Mouse (Mus musculus) erythroblast, embryonic 14.5 days (primary cell): ENCODE measurements around the gene Pelo. TPM values are rescaled to one million over a fixed set of nuclear protein-coding genes. Genes with fewer than 3 reads are reported as not detected.

ENCODE experiments used
- H3K27me3 ChIP-seq: 2 replicates; pipeline ENCODE4 v1.6.1; 2012; ENCODE audit warnings: inconsistent platforms; ENCODE audit not compliant: control insufficient read depth
- H3K36me3 ChIP-seq: 2 replicates; pipeline ENCODE4 v1.6.1; 2012; ENCODE audit warnings: mild to moderate bottlenecking, inconsistent platforms; ENCODE audit not compliant: control insufficient read depth
- H3K4me1 ChIP-seq: 2 replicates; pipeline ENCODE4 v1.6.1; 2012; ENCODE audit warnings: inconsistent platforms; ENCODE audit not compliant: control insufficient read depth
- H3K4me3 ChIP-seq: replicated peaks from 2 replicates; pipeline ENCODE3; 2012; ENCODE audit warnings: moderate library complexity, mild to moderate bottlenecking, inconsistent platforms
- H3K9me3 ChIP-seq: 2 replicates; pipeline ENCODE4 v1.6.1; 2012; ENCODE audit warnings: low read length, inconsistent platforms, mixed read lengths; ENCODE audit not compliant: control insufficient read depth
- GATA1 ChIP-seq: IDR thresholded peaks from 2 replicates; pipeline ENCODE4 v1.6.1; 2012; ENCODE audit warnings: low read length, inconsistent platforms, mixed read lengths
- TAL1 ChIP-seq: IDR thresholded peaks from 3 replicates; pipeline ENCODE4 v1.6.1; 2012; ENCODE audit warnings: low read length, inconsistent platforms, mixed read lengths
- polyA plus RNA-seq: library from polyadenylated mRNA; stranded (reverse); fragments of >175 nt; gene quantifications from 2 replicates; pipeline ENCODE4 v1.2.3, GENCODE M21; 2012

The Pelo gene
- polyA plus RNA-seq, 1 experiment = 7.5 TPM

- Histone ChIP-seq H3K9me3 (no peaks in the 10 kb centered on the region; the same call in 1 of the 2 replicates), H3K36me3 (no peaks in the 10 kb centered on the region), H3K4me1 (peaks cover 10% of the 10 kb centered on the region), H3K27me3 (peaks cover 64% of the 10 kb centered on the region), H3K4me3 (peak overlapping the region; percentile 42)
- TF ChIP-seq GATA1 (no peak), TAL1 (no peak)
These were observed 10.6 kb upstream of the Pelo start for GRCm38 (mm10) chr13:115100381-115101177.

GRCm38 (mm10) chr13:115099381-115099780 lies 9.4 kb upstream of the Pelo start:
- H3K4me3 ChIP-seq = no peak overlapping the region
- no peaks in the 10 kb centered on the region; the same call in 1 of the 2 replicates for H3K9me3 ChIP-seq
- peaks cover 10% of the 10 kb centered on the region for H3K4me1 ChIP-seq
- TF ChIP-seq TAL1 (no peak), GATA1 (no peak)
- H3K27me3 ChIP-seq = peaks cover 64% of the 10 kb centered on the region
- no peaks in the 10 kb centered on the region for H3K36me3 ChIP-seq

GRCm38 (mm10) chr13:115098227-115098626 lies 8.2 kb upstream of the Pelo start:
- H3K4me3 ChIP-seq = no peak overlapping the region
- H3K4me1 ChIP-seq = peaks cover 10% of the 10 kb centered on the region
- no peaks in the 10 kb centered on the region for H3K36me3 ChIP-seq
- peaks cover 59% of the 10 kb centered on the region for H3K27me3 ChIP-seq
- TF ChIP-seq TAL1 (no peak), GATA1 (no peak)
- H3K9me3 ChIP-seq = no peaks in the 10 kb centered on the region; the same call in 1 of the 2 replicates

- H3K9me3 ChIP-seq = no peaks in the 10 kb centered on the region; the same call in 1 of the 2 replicates
- peaks cover 15% of the 10 kb centered on the region for H3K4me1 ChIP-seq
- no peak for TF ChIP-seq TAL1
- no peak for TF ChIP-seq GATA1
- H3K4me3 ChIP-seq = no peak overlapping the region
- peaks cover 49% of the 10 kb centered on the region for H3K27me3 ChIP-seq
- no peaks in the 10 kb centered on the region for H3K36me3 ChIP-seq
These were observed 7.0 kb upstream of the Pelo start for GRCm38 (mm10) chr13:115096965-115097364.

GRCm38 (mm10) chr13:115096216-115096615 lies 6.2 kb upstream of the Pelo start:
- TF ChIP-seq GATA1 (no peak), TAL1 (no peak)
- peaks cover 42% of the 10 kb centered on the region for H3K27me3 ChIP-seq
- H3K36me3 ChIP-seq = no peaks in the 10 kb centered on the region
- H3K9me3 ChIP-seq = no peaks in the 10 kb centered on the region; the same call in 1 of the 2 replicates
- no peak overlapping the region for H3K4me3 ChIP-seq
- peaks cover 15% of the 10 kb centered on the region for H3K4me1 ChIP-seq

- Histone ChIP-seq H3K9me3 (no peaks in the 10 kb centered on the region), H3K4me1 (peaks cover 23% of the 10 kb centered on the region), H3K36me3 (no peaks in the 10 kb centered on the region), H3K27me3 (peaks cover 33% of the 10 kb centered on the region), H3K4me3 (no peak overlapping the region)
- TF ChIP-seq GATA1 (no peak), TAL1 (no peak)
These were observed 5.4 kb upstream of the Pelo start for GRCm38 (mm10) chr13:115095392-115095791.

- Histone ChIP-seq H3K4me3 (peak overlapping the region; percentile 65), H3K27me3 (peaks cover 5% of the 10 kb centered on the region; the same call in 1 of the 2 replicates), H3K36me3 (peaks cover 30% of the 10 kb centered on the region), H3K9me3 (no peaks in the 10 kb centered on the region), H3K4me1 (peaks cover 49% of the 10 kb centered on the region)
- no peak for TF ChIP-seq GATA1
- TF ChIP-seq TAL1 = no peak
These were observed 1.5 kb upstream of the Pelo start for GRCm38 (mm10) chr13:115091511-115091910.

GRCm38 (mm10) chr13:115090977-115091445 lies 1.0 kb upstream of the Pelo start:
- H3K27me3 ChIP-seq = 0 out of 2 replicates have a peak, but pooled peaks cover under 1% of the 10 kb centered on the region
- peaks cover 49% of the 10 kb centered on the region for H3K4me1 ChIP-seq
- H3K36me3 ChIP-seq = peaks cover 35% of the 10 kb centered on the region
- TF ChIP-seq TAL1 (no peak), GATA1 (no peak)
- peak overlapping the region; percentile 65 for H3K4me3 ChIP-seq
- no peaks in the 10 kb centered on the region for H3K9me3 ChIP-seq

- Histone ChIP-seq H3K4me1 (peaks cover 52% of the 10 kb centered on the region), H3K9me3 (no peaks in the 10 kb centered on the region), H3K27me3 (no peaks in the 10 kb centered on the region), H3K36me3 (peaks cover 48% of the 10 kb centered on the region), H3K4me3 (peak overlapping the region; percentile 65)
- no peak for TF ChIP-seq TAL1
- TF ChIP-seq GATA1 = no peak
These were observed 476 bp downstream of the Pelo start for GRCm38 (mm10) chr13:115089395-115090025.
